Mouse (Mus musculus) neural tube, embryonic 14.5 days (tissue): ENCODE measurements around the gene Svs5. TPM values are rescaled to one million over a fixed set of nuclear protein-coding genes. Genes with fewer than 3 reads are reported as not detected.

Experiments
- ATAC-seq: fragments of 200-750 bp; cut with Nextera tagmentation; 2 replicates; pipeline ENCODE4 v1.8.0; 2017; ENCODE audit warnings: low read depth, mild to moderate bottlenecking, moderate TSS enrichment, moderate library complexity
- H3K27ac ChIP-seq: fragments of 300-500 bp; sonication (generic); 2 replicates; pipeline ENCODE4 v1.5.1; 2014; ENCODE audit warnings: low read depth, mild to moderate bottlenecking, control low read depth, low read length, moderate library complexity, mixed read lengths
- H3K27me3 ChIP-seq: fragments of 300-500 bp; sonication (generic); 2 replicates; pipeline ENCODE4 v1.6.1; 2014; ENCODE audit warnings: low read length; ENCODE audit not compliant: control insufficient read depth, insufficient read depth
- H3K36me3 ChIP-seq: fragments of 300-500 bp; sonication (generic); 2 replicates; pipeline ENCODE4 v1.6.1; 2014; ENCODE audit warnings: low read length, mixed read lengths; ENCODE audit not compliant: control insufficient read depth, insufficient read depth
- H3K4me1 ChIP-seq: fragments of 300-500 bp; sonication (generic); 2 replicates; pipeline ENCODE4 v1.6.1; 2014; ENCODE audit warnings: low read length; ENCODE audit not compliant: control insufficient read depth, insufficient read depth
- H3K4me2 ChIP-seq: fragments of 300-500 bp; sonication (generic); 2 replicates; pipeline ENCODE4 v1.6.1; 2014; ENCODE audit warnings: mild to moderate bottlenecking, low read depth, low read length, control low read depth
- H3K4me3 ChIP-seq: fragments of 300-500 bp; sonication (generic); 2 replicates; pipeline ENCODE4 v1.5.1; 2014; ENCODE audit warnings: low read depth, low read length, control low read depth, mixed read lengths
- H3K9ac ChIP-seq: fragments of 300-500 bp; sonication (generic); replicated peaks from 2 replicates; pipeline ENCODE4 v1.6.1; 2014; ENCODE audit warnings: low read depth, mild to moderate bottlenecking, control low read depth, low read length, mixed read lengths
- H3K9me3 ChIP-seq: fragments of 300-500 bp; sonication (generic); 2 replicates; pipeline ENCODE4 v1.6.1; 2016; ENCODE audit warnings: low read length; ENCODE audit not compliant: control insufficient read depth
- WGBS: fragments of 180-500 bp; shearing (Covaris S2); extraction: QIAGEN DNeasy Blood & Tissue Kit; methylation state at CpG from one replicate; pipeline ENCODE4 v1.1.7; 2014; 5-methylcytosine and 5-hydroxymethylcytosine counted together
- microRNA-seq: library from miRNA; unstranded; fragments of <30 nt; microRNA quantifications from one replicate; pipeline ENCODE4, GENCODE M21; 2016
- polyA plus RNA-seq: library from polyadenylated mRNA; unstranded; fragments of >200 nt; fragmentation: Nextera tagmentation; extraction: Ambion mirVana; gene quantifications from 2 replicates; pipeline ENCODE4 v1.2.1, GENCODE M21; 2014

The Svs5 gene
- polyA plus RNA-seq, 1 experiment from 2014 or later, result not detected

- H3K36me3 ChIP-seq, result no peaks in the 10 kb centered on the region
- ATAC-seq, result no peak
- H3K27ac ChIP-seq, result no peak overlapping the region
- no peak overlapping the region for H3K4me3 ChIP-seq
- H3K9ac ChIP-seq, result no peak overlapping the region
- H3K27me3 ChIP-seq, result no peaks in the 10 kb centered on the region
- no peaks in the 10 kb centered on the region for H3K4me1 ChIP-seq
- no peaks in the 10 kb centered on the region for H3K9me3 ChIP-seq
- H3K4me2 ChIP-seq, result no peak overlapping the region
- 29% methylated on average over 3 of the region's 3 CpGs for WGBS
These were observed 40.0 kb downstream of the Svs5 start for GRCm38 (mm10) chr2:164372408-164373053.

- 40% methylated on average over 4 of the region's 4 CpGs for WGBS
These were observed 40.6 kb downstream of the Svs5 start for GRCm38 (mm10) chr2:164373187-164373586.

GRCm38 (mm10) chr2:164377478-164378426 lies 45.2 kb downstream of the Svs5 start:
- Histone ChIP-seq H3K4me1 (no peaks in the 10 kb centered on the region), H3K4me2 (no peak overlapping the region), H3K9me3 (no peaks in the 10 kb centered on the region), H3K36me3 (no peaks in the 10 kb centered on the region), H3K9ac (no peak overlapping the region), H3K27ac (no peak overlapping the region), H3K4me3 (no peak overlapping the region), H3K27me3 (no peaks in the 10 kb centered on the region)
- WGBS, result 94% methylated on average over 15 of the region's 15 CpGs
- ATAC-seq, result no peak

More at GRCm38 (mm10) chr2:164373187-164373586, 40.6 kb downstream of the Svs5 start:
- H3K4me2 ChIP-seq, result no peak overlapping the region
- no peaks in the 10 kb centered on the region for H3K27me3 ChIP-seq
- H3K9me3 ChIP-seq, result no peaks in the 10 kb centered on the region
- no peak overlapping the region for H3K27ac ChIP-seq
- ATAC-seq, result no peak
- H3K36me3 ChIP-seq, result no peaks in the 10 kb centered on the region
- H3K4me1 ChIP-seq, result no peaks in the 10 kb centered on the region
- H3K4me3 ChIP-seq, result no peak overlapping the region
- H3K9ac ChIP-seq, result no peak overlapping the region

GRCm38 (mm10) chr2:164381726-164382125 lies 49.2 kb downstream of the Svs5 start:
- no peaks in the 10 kb centered on the region for H3K36me3 ChIP-seq
- no peak overlapping the region for H3K4me2 ChIP-seq
- no peak overlapping the region for H3K9ac ChIP-seq
- no peaks in the 10 kb centered on the region for H3K9me3 ChIP-seq
- peaks cover 8% of the 10 kb centered on the region; the same call in 1 of the 2 replicates for H3K4me1 ChIP-seq
- ATAC-seq, result no peak
- no peaks in the 10 kb centered on the region for H3K27me3 ChIP-seq
- H3K4me3 ChIP-seq, result no peak overlapping the region
- WGBS, result 75% methylated on average over 8 of the region's 8 CpGs
- H3K27ac ChIP-seq, result no peak overlapping the region

GRCm38 (mm10) chr2:164382971-164383370 lies 50.4 kb downstream of the Svs5 start:
- peaks cover 8% of the 10 kb centered on the region; the same call in 1 of the 2 replicates for H3K4me1 ChIP-seq
- no peak overlapping the region for H3K9ac ChIP-seq
- no peak overlapping the region for H3K4me3 ChIP-seq
- H3K27me3 ChIP-seq, result no peaks in the 10 kb centered on the region
- H3K36me3 ChIP-seq, result no peaks in the 10 kb centered on the region
- H3K9me3 ChIP-seq, result no peaks in the 10 kb centered on the region
- H3K27ac ChIP-seq, result no peak overlapping the region
- 86% methylated on average over 3 of the region's 3 CpGs for WGBS
- no peak overlapping the region for H3K4me2 ChIP-seq
- ATAC-seq, result no peak

Small RNA genes lying within 50 kb of the gene (microRNA-seq; reads per million reads assigned to microRNA genes)
- gene Mir7678, result not detected

Other genes starting within 250 kb of the Svs5 start
- 1.1 and 1.7 TPM in 2 replicates for gene Kcns1, start 161.6 kb upstream of the Svs5 start, polyA plus RNA-seq
- gene Wfdc5, start 150.0 kb upstream of the Svs5 start, polyA plus RNA-seq, result not detected in 2 replicates
- gene Wfdc12, start 142.1 kb upstream of the Svs5 start, polyA plus RNA-seq, result not detected in 2 replicates
- not detected in 2 replicates for gene Wfdc15a, start 132.6 kb upstream of the Svs5 start, polyA plus RNA-seq
- gene Wfdc15b, start 111.1 kb upstream of the Svs5 start, polyA plus RNA-seq, result not detected in 2 replicates
- not detected in 2 replicates for gene Svs2, start 94.3 kb upstream of the Svs5 start, polyA plus RNA-seq
- gene Svs3b, start 76.1 kb upstream of the Svs5 start, polyA plus RNA-seq, result not detected in 2 replicates
- not detected in 2 replicates for gene Svs4, start 54.3 kb upstream of the Svs5 start, polyA plus RNA-seq
- not detected in 2 replicates for gene Svs3a, start 43.5 kb upstream of the Svs5 start, polyA plus RNA-seq
- gene Svs6, start 16.0 kb upstream of the Svs5 start, polyA plus RNA-seq, result not detected in 2 replicates
- gene Slpi, start 56.4 kb downstream of the Svs5 start, polyA plus RNA-seq, result not detected in 2 replicates
- gene Rbpjl, start 70.4 kb downstream of the Svs5 start, polyA plus RNA-seq, result 0.11 and 0.17 TPM in 2 replicates
- gene Matn4, start 72.4 kb downstream of the Svs5 start, polyA plus RNA-seq, result 0.36 and 0.82 TPM in 2 replicates
- gene Sdc4, start 111.1 kb downstream of the Svs5 start, polyA plus RNA-seq, result 3.6 and 7.1 TPM in 2 replicates
- gene Sys1, start 124.2 kb downstream of the Svs5 start, polyA plus RNA-seq, result 88.9 and 96.3 TPM in 2 replicates
- 3.0 and 3.1 TPM in 2 replicates for gene Gm20458, start 128.2 kb downstream of the Svs5 start, polyA plus RNA-seq
- gene Trp53tg5, start 141.0 kb downstream of the Svs5 start, polyA plus RNA-seq, result not detected in 2 replicates
- 13.7 and 15.6 TPM in 2 replicates for gene Dbndd2, start 153.4 kb downstream of the Svs5 start, polyA plus RNA-seq
- 96.6 and 118 TPM in 2 replicates for gene Pigt, start 164.8 kb downstream of the Svs5 start, polyA plus RNA-seq
- gene Wfdc2, start 229.7 kb downstream of the Svs5 start, polyA plus RNA-seq, result 0.76 and 1.4 TPM in 2 replicates
- gene Spint3, start 240.7 kb downstream of the Svs5 start, polyA plus RNA-seq, result not detected in 2 replicates